Mouse (Mus musculus) stomach, embryonic 15.5 days (tissue): ENCODE data around the gene Ssbp2. TPM values are rescaled to one million over a fixed set of nuclear protein-coding genes. Genes with fewer than 3 reads are reported as not detected.

Experiments
- ATAC-seq: fragments of 200-750 bp; cut with Nextera tagmentation; 2 replicates; pipeline ENCODE4 v1.8.0; 2017; ENCODE audit warnings: low read depth, moderate number of reproducible peaks, moderate TSS enrichment; ENCODE audit not compliant: insufficient read depth, low FRiP score
- H3K27ac ChIP-seq: fragments of 300-500 bp; sonication (generic); 2 replicates; pipeline ENCODE4 v1.5.1; 2015; ENCODE audit warnings: mild to moderate bottlenecking, inconsistent platforms
- H3K27me3 ChIP-seq: fragments of 300-500 bp; sonication (generic); replicated peaks from 2 replicates; pipeline ENCODE4 v1.6.1; 2015; ENCODE audit warnings: inconsistent platforms
- H3K36me3 ChIP-seq: fragments of 300-500 bp; sonication (generic); 2 replicates; pipeline ENCODE4 v1.6.1; 2015; ENCODE audit warnings: inconsistent platforms
- H3K4me1 ChIP-seq: fragments of 300-500 bp; sonication (generic); 2 replicates; pipeline ENCODE4 v1.6.1; 2015; ENCODE audit warnings: inconsistent platforms
- H3K4me2 ChIP-seq: fragments of 300-500 bp; sonication (generic); 2 replicates; pipeline ENCODE4 v1.6.1; 2015; ENCODE audit warnings: mild to moderate bottlenecking, inconsistent platforms
- H3K4me3 ChIP-seq: fragments of 300-500 bp; sonication (generic); replicated peaks from 2 replicates; pipeline ENCODE4 v1.5.1; 2015; ENCODE audit warnings: inconsistent platforms
- H3K9ac ChIP-seq: fragments of 300-500 bp; sonication (generic); 2 replicates; pipeline ENCODE4 v1.6.1; 2015; ENCODE audit warnings: inconsistent platforms
- H3K9me3 ChIP-seq: fragments of 300-500 bp; sonication (generic); 2 replicates; pipeline ENCODE4 v1.6.1; 2016; ENCODE audit warnings: inconsistent platforms
- WGBS: fragments of 180-500 bp; shearing (Covaris S2); methylation state at CpG from one replicate; pipeline ENCODE4 v1.1.7; 2015; 5-methylcytosine and 5-hydroxymethylcytosine counted together
- polyA plus RNA-seq: library from polyadenylated mRNA; unstranded; fragments of >200 nt; fragmentation: Nextera tagmentation; extraction: Ambion mirVana; gene quantifications from 2 replicates; pipeline ENCODE4 v1.2.1, GENCODE M21; 2015

Gene Ssbp2
- polyA plus RNA-seq, 1 experiment from 2014 or later: 114 TPM

DNA sequence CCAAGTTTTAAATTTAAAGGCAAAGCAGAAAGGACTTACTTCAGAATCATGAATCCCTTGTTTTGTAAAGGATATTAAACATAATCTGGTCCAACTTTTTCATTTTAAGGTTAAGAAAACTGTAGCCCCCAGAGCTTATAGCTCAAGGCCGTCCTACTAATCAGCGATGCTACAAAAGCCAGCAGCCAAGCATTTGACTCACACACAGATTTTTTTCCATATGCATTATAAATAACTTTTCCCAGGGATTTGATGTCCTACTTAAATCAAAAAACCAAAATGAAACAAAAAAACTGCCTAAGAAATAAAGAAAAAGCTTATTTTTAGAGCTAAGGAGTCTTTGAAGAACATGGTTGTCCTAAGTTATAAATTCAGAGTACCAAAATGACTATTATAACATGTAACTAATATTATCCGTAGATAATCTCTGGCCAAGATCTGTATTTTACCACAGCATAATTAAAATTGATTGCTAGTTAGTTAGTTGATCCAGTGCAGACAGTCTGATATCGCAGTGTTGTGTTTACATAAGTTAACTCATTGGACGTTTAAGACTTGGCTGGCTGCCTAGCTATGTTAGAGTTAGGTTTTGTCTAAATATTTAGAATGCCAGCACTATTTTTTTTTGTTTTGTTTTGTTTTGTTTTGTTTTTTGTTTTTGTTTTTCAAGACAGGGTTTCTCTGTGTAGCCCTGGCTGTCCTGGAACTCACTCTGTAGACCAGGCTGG is 201.1 kb downstream of the Ssbp2 start:
- no peaks in the 10 kb centered on the region for H3K9me3 ChIP-seq
- no peak overlapping the region for H3K4me3 ChIP-seq
- H3K27me3 ChIP-seq: no peaks in the 10 kb centered on the region
- no peak overlapping the region for H3K4me2 ChIP-seq
- H3K4me1 ChIP-seq: no peaks in the 10 kb centered on the region
- H3K9ac ChIP-seq: no peak overlapping the region
- H3K27ac ChIP-seq: no peak overlapping the region
- no peaks in the 10 kb centered on the region for H3K36me3 ChIP-seq
- ATAC-seq: no peak
- WGBS: 39% methylated on average over 5 of the region's 5 CpGs

DNA sequence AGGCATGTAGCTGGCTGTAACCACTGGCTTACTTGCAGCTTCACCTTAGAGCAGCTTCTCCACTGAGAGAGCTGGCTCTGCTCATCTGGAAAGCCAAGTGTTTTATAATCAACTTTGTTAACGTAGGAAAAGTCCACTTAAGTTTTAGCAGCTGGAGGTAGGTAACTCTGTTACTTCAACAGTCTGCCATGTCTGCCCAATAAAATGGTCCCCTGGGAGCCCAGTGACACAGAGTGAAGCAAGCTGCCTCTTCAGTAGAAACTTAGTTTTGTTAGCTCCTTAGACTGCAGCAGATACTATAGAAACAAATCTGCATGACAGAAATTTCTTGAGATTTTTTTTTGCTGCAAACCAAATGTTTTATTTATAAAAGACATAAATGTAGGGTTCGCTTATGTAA is 202.7 kb downstream of the Ssbp2 start:
- Histone ChIP-seq H3K9me3 (no peaks in the 10 kb centered on the region), H3K4me3 (no peak overlapping the region), H3K4me1 (no peaks in the 10 kb centered on the region), H3K27ac (no peak overlapping the region), H3K27me3 (no peaks in the 10 kb centered on the region), H3K9ac (no peak overlapping the region), H3K36me3 (no peaks in the 10 kb centered on the region), H3K4me2 (no peak overlapping the region)
- no peak for ATAC-seq
- WGBS: 67% methylated on average over 2 of the region's 2 CpGs

DNA sequence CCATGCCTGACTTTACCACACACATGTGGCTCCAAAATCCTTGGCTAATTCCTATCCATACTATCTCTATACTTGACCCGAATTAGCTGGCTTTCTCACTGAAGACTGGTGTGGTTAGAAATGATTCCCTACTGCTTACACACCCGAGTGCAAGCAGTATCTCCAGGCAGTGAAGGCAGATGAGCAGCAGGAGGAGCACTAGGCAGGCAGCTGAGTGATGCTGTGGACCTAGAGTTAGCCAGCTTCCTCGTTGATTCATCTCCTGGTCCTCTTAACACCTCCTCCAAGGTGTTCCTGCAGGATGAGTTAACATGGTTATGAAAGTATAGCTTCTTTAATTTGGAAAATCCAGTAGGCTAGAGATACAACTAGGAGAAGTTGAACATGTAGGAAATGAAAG is 213.2 kb downstream of the Ssbp2 start:
- ATAC-seq: no peak
- H3K9me3 ChIP-seq: no peaks in the 10 kb centered on the region
- no peaks in the 10 kb centered on the region for H3K27me3 ChIP-seq
- H3K4me3 ChIP-seq: no peak overlapping the region
- H3K36me3 ChIP-seq: peaks cover 8% of the 10 kb centered on the region; the same call in 1 of the 2 replicates
- no peaks in the 10 kb centered on the region for H3K4me1 ChIP-seq
- no peak overlapping the region for H3K4me2 ChIP-seq
- no peak overlapping the region for H3K27ac ChIP-seq
- 74% methylated on average over 3 of the region's 3 CpGs for WGBS
- no peak overlapping the region for H3K9ac ChIP-seq

DNA sequence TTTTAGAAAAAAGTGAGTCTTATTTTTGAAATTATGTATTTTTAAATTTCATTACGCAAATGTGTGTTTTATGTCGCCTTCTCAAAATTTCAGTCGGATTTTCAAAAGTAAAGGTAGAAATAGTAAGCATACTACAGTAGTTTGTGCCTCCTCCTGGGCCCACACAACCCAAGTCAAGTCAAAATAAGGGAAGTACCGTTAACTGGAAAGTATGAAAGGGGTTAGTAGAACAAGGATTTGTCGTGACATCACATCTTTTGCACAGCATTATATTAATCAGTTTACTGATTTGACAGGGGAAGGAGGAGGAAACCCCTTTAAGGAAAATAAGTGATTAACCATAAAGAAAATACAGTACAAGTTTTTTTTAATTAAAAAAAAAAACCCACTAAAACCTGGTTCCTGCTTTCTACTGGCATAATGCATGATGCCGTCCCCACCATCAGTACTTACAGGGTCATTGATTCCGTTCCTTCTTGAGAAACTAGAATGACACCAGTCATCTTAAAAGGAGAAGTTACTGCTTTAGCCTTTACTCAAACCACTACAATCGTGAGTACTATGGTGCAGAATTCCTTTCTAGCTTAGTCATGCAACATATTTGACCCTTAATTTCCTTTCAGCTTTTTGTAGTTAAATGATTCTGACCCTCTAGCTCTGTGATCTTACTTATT is 220.8 kb downstream of the Ssbp2 start:
- 88% methylated on average over 8 of the region's 8 CpGs for WGBS
- H3K4me2 ChIP-seq: no peak overlapping the region
- H3K4me3 ChIP-seq: no peak overlapping the region
- no peaks in the 10 kb centered on the region for H3K36me3 ChIP-seq
- H3K4me1 ChIP-seq: no peaks in the 10 kb centered on the region
- H3K9ac ChIP-seq: no peak overlapping the region
- no peak for ATAC-seq
- H3K27ac ChIP-seq: no peak overlapping the region
- H3K27me3 ChIP-seq: no peaks in the 10 kb centered on the region
- H3K9me3 ChIP-seq: no peaks in the 10 kb centered on the region

DNA sequence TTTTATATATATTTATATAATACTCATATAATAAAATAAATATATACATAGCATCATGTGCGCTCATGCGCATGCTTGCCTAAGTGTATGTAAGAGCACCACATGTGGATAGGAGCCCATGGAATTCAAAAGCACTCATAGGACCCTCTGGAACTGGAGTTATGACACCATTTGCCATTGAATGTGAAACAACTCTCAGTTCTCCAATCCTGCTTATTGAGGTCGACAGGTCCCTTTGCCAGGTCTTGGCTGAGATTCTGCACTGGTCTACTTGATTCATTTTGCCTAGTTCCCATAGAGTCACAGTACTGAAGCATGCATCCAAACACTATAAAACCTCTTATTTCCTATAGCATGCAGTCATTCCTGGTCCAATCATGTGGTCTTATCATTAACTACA is 221.4 kb downstream of the Ssbp2 start:
- no peak overlapping the region for H3K9ac ChIP-seq
- no peaks in the 10 kb centered on the region for H3K9me3 ChIP-seq
- no peak overlapping the region for H3K4me2 ChIP-seq
- no peak overlapping the region for H3K4me3 ChIP-seq
- peaks cover 2% of the 10 kb centered on the region; the same call in 1 of the 2 replicates for H3K36me3 ChIP-seq
- no peak overlapping the region for H3K27ac ChIP-seq
- no peak for ATAC-seq
- H3K27me3 ChIP-seq: no peaks in the 10 kb centered on the region
- H3K4me1 ChIP-seq: no peaks in the 10 kb centered on the region
- 87% methylated on average over 3 of the region's 3 CpGs for WGBS

DNA sequence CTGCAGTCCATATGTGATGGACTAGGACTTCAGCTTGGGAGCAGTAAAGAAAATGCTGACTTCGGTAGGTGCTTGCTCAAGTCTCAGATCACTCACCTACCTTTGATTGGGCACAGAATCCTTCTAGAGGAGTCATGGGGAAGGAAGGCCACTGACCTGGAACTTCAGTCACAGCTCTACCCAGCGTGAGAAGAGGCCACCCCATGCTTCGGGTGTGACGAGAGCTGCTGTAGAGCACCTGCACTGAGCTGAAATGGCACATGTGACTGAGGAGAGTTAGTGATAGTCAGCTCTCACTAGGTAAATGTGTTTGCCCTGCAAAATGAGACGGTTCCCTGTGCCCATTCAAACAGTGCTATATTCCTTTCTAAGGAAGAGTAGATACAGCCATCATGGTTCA is 230.0 kb downstream of the Ssbp2 start:
- Histone ChIP-seq H3K4me1 (no peaks in the 10 kb centered on the region), H3K9ac (no peak overlapping the region), H3K4me2 (no peak overlapping the region), H3K36me3 (peaks cover 3% of the 10 kb centered on the region; the same call in 1 of the 2 replicates), H3K9me3 (no peaks in the 10 kb centered on the region), H3K27me3 (no peaks in the 10 kb centered on the region), H3K4me3 (no peak overlapping the region), H3K27ac (no peak overlapping the region)
- WGBS: 76% methylated on average over 5 of the region's 5 CpGs
- no peak for ATAC-seq

DNA sequence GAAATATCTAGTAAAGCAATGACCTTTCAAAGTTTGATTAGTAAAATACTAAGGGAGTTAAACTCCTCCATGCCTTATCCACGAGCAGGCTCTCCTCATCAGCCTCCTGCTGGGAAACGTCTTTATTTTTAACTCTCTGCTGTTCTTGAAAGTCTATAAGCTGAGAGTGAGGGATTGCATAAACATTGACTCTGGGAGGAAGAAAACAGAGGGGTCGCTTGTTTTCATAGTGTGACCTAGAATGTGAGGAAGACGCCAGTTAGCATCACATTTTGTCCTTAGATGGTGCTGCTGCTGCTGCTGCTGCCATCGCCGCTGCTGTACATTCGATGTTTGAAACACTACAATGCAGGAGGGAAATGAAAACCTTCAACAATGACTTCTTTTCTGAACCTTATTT is 233.5 kb downstream of the Ssbp2 start:
- 51% methylated on average over 7 of the region's 7 CpGs for WGBS
- no peak overlapping the region for H3K4me3 ChIP-seq
- H3K9ac ChIP-seq: no peak overlapping the region
- no peaks in the 10 kb centered on the region for H3K27me3 ChIP-seq
- no peaks in the 10 kb centered on the region for H3K36me3 ChIP-seq
- H3K4me2 ChIP-seq: no peak overlapping the region
- no peaks in the 10 kb centered on the region for H3K4me1 ChIP-seq
- ATAC-seq: no peak
- peak overlapping the region; percentile 18; the same call in 1 of the 2 replicates for H3K27ac ChIP-seq
- no peaks in the 10 kb centered on the region for H3K9me3 ChIP-seq

DNA sequence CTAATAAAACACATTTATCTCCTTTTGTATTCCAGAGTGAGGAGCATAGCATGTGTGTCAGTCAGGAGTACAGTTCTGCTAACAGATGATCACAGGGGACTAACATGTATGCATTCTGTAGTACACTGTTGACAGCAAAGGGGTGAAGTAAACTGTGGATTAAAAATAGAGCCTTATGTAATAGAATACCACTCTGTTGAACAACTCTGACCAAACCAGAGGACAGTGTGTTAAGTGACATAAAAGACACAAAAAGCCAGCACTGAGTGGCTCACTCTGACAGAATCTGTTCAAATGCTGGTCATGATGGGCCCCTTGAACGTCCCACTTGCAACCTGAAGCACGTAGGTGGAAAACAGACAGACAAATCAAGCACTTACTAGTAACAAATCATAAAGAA is 235.3 kb downstream of the Ssbp2 start:
- H3K4me3 ChIP-seq: no peak overlapping the region
- H3K4me2 ChIP-seq: no peak overlapping the region
- 85% methylated on average over 2 of the region's 2 CpGs for WGBS
- no peaks in the 10 kb centered on the region for H3K27me3 ChIP-seq
- H3K4me1 ChIP-seq: no peaks in the 10 kb centered on the region
- no peak overlapping the region for H3K9ac ChIP-seq
- no peak overlapping the region for H3K27ac ChIP-seq
- H3K36me3 ChIP-seq: no peaks in the 10 kb centered on the region
- H3K9me3 ChIP-seq: no peaks in the 10 kb centered on the region
- ATAC-seq: no peak

DNA sequence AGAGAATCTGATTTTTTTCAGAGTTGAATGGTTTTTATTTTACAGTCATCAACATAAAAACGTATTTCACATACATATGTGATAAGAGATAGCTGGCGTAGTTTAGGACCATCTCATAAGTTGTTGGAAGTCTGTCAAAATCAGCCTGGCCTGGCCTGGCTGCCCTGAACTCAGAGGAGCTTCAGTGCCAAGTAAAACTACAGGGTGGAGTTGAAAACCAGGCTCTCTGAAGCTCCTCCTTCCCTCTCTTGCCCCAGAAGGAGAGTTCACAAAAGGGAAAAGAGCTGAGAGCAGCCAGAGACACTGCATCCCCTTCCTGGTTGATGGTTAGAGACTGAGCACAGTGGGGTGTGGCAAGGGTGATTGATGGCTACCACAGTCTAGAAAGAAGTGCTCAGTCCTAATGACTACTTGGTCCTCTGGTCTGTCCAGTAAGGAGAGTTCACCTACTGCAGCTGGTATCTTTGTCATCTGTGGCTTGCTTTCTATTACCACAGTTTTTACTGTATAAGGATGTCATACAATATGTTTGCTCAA is 236.1 kb downstream of the Ssbp2 start:
- H3K4me1 ChIP-seq: no peaks in the 10 kb centered on the region
- no peaks in the 10 kb centered on the region for H3K9me3 ChIP-seq
- no peak for ATAC-seq
- no peak overlapping the region for H3K4me3 ChIP-seq
- no peaks in the 10 kb centered on the region for H3K27me3 ChIP-seq
- H3K27ac ChIP-seq: no peak overlapping the region
- WGBS: 77% methylated on average over 2 of the region's 2 CpGs
- H3K36me3 ChIP-seq: no peaks in the 10 kb centered on the region; the same call in 1 of the 2 replicates
- H3K4me2 ChIP-seq: no peak overlapping the region
- no peak overlapping the region for H3K9ac ChIP-seq

DNA sequence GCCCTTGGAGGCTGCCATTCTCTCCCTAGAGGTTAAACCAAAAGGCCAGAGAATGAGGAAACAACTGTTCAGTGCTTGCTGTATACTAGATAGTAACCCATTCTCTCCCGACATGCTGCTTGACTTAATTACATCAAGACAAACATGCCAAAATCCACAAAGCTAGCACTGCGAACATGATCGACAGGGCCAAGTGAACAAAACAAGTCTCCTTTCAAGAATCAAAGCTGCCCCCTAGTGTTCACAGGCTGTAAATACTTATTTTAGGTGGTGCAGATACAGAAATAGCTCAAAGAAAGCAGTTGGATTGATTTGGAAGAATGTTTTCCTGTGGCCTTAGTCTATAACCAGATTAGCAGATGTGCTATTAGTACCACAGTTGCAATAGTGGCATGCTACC is 236.9 kb downstream of the Ssbp2 start:
- no peaks in the 10 kb centered on the region for H3K9me3 ChIP-seq
- H3K4me2 ChIP-seq: no peak overlapping the region
- no peaks in the 10 kb centered on the region for H3K27me3 ChIP-seq
- H3K9ac ChIP-seq: no peak overlapping the region
- H3K27ac ChIP-seq: no peak overlapping the region
- no peaks in the 10 kb centered on the region; the same call in 1 of the 2 replicates for H3K36me3 ChIP-seq
- no peak overlapping the region for H3K4me3 ChIP-seq
- no peak for ATAC-seq
- 39% methylated on average over 3 of the region's 3 CpGs for WGBS
- no peaks in the 10 kb centered on the region for H3K4me1 ChIP-seq

DNA sequence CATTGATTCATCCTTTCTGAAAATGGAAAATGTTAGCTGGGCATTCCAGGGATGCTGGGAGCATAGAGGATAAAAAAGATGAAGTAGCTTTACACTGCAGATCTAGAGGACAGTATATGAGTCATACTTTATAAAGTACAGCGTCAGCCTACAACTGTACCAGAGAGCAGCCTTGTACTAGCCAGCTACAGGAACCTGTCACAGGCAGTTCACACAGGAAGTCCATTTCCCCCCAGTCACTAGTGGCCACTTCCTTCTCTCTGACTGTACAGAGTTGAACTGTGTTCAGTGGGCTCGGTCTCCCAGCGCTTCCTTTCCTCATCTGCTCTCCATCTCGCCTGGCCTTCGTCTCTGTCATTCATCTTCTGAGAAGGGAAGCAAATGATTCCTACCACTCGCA is 242.3 kb downstream of the Ssbp2 start:
- ATAC-seq: peak; percentile 47; the same call in 1 of the 2 replicates
- H3K4me2 ChIP-seq: no peak overlapping the region
- 63% methylated on average over 6 of the region's 6 CpGs for WGBS

DNA sequence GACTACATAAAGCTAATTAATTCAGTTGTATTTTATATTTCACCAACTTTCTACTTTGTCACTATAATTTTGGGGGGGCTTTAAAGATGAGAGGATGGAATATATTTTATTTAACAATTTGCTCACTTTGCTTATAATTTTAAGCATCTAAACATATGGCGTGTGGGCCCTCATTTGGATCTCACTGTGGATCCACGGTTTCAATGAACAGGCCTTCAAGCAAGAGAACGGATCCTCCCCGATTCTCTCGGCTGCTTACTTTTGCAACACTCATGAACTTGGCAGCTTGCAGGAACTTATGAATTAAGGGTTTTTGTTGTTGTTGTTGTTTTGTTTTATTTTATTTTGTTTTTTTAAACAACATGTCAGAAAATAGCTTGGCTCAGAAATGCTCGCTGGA is 259.4 kb downstream of the Ssbp2 start:
- H3K4me3 ChIP-seq: no peak overlapping the region
- 92% methylated on average over 6 of the region's 6 CpGs for WGBS
- no peak overlapping the region for H3K27ac ChIP-seq
- H3K9me3 ChIP-seq: no peaks in the 10 kb centered on the region
- no peak for ATAC-seq
- no peak overlapping the region for H3K4me2 ChIP-seq
- H3K4me1 ChIP-seq: no peaks in the 10 kb centered on the region
- no peaks in the 10 kb centered on the region for H3K27me3 ChIP-seq
- H3K36me3 ChIP-seq: no peaks in the 10 kb centered on the region
- H3K9ac ChIP-seq: no peak overlapping the region

More for the DNA sequence above, 242.3 kb downstream of the Ssbp2 start:
- no peak overlapping the region for H3K27ac ChIP-seq
- H3K9me3 ChIP-seq: no peaks in the 10 kb centered on the region
- H3K4me1 ChIP-seq: no peaks in the 10 kb centered on the region
- no peak overlapping the region for H3K9ac ChIP-seq
- H3K27me3 ChIP-seq: no peaks in the 10 kb centered on the region
- no peak overlapping the region for H3K4me3 ChIP-seq
- no peaks in the 10 kb centered on the region; the same call in 1 of the 2 replicates for H3K36me3 ChIP-seq
